Mouse (Mus musculus) left cerebral cortex, postnatal 4 days (tissue): ENCODE results near the gene Ift122. TPM values are rescaled to one million over a fixed set of nuclear protein-coding genes. Genes with fewer than 3 reads are reported as not detected.
A peak's percentile ranks its signal among the peaks of the same experiment; 100 is the strongest.

Experiments
- DNase-seq: peaks from one replicate; pipeline ENCODE4 v3.0.0-alpha.2; 2022
- intact Hi-C: fragments of 180-260 bp; cut with DNase I; formaldehyde crosslinking; loops from one replicate; pipeline ENCODE4 v1.15.1; 2025
- total RNA-seq, 2 experiments: library from RNA; stranded (reverse); gene quantifications; 2 replicates each; pipeline ENCODE4 v1.2.3; 2021

The Ift122 gene
- total RNA-seq, 2 experiments from 2014 or later, result 28.9 to 35.8 TPM

- DNase-seq, result peak; percentile 32
- intact Hi-C loops, result no loop called here
Observed at GRCm38 (mm10) chr6:115888296-115888695, 35.0 kb downstream of the Ift122 start.

- DNase-seq, result no peak
- intact Hi-C loops, result loop anchor here (5.0 to 10.0 kb wide), 2 partner anchors 107 to 234 kb away; partner anchors contain the start of gene Plxnd1
Observed at GRCm38 (mm10) chr6:115890601-115891000, 37.3 kb downstream of the Ift122 start.

- intact Hi-C loops, result loop anchor here (5.0 to 10.0 kb wide), 2 partner anchors 106 to 234 kb away; partner anchors contain the start of gene Plxnd1
- no peak for DNase-seq
Observed at GRCm38 (mm10) chr6:115891061-115891460, 37.8 kb downstream of the Ift122 start.

- peak; percentile 78 for DNase-seq
- intact Hi-C loops, result loop anchor here (5.0 to 10.0 kb wide), 2 partner anchors 106 to 233 kb away; partner anchors contain the start of gene Plxnd1
Observed at GRCm38 (mm10) chr6:115891497-115892061, 38.3 kb downstream of the Ift122 start.

GRCm38 (mm10) chr6:115892363-115892762 lies 39.1 kb downstream of the Ift122 start:
- intact Hi-C loops, result loop anchor here (5.0 to 10.0 kb wide), 2 partner anchors 105 to 232 kb away; partner anchors contain the start of gene Plxnd1
- no peak for DNase-seq

GRCm38 (mm10) chr6:115896346-115896745 lies 43.1 kb downstream of the Ift122 start:
- intact Hi-C loops, result loop anchor here (10.0 kb wide), 1 partner anchor 228 kb away; no protein-coding TSS in a partner anchor
- DNase-seq, result no peak

GRCm38 (mm10) chr6:115897117-115897516 lies 43.8 kb downstream of the Ift122 start:
- intact Hi-C loops, result loop anchor here (10.0 kb wide), 1 partner anchor 228 kb away; no protein-coding TSS in a partner anchor

GRCm38 (mm10) chr6:115897926-115898520 lies 44.8 kb downstream of the Ift122 start:
- intact Hi-C loops, result loop anchor here (10.0 kb wide), 1 partner anchor 227 kb away; no protein-coding TSS in a partner anchor
- no peak for DNase-seq

More at GRCm38 (mm10) chr6:115897117-115897516, 43.8 kb downstream of the Ift122 start:
- no peak for DNase-seq

- DNase-seq, result peak; percentile 76
- intact Hi-C loops, result loop anchor here (5.0 kb wide), 2 partner anchors 81 to 106 kb away; no protein-coding TSS in a partner anchor
Observed at GRCm38 (mm10) chr6:115901062-115901461, 47.8 kb downstream of the Ift122 start.

- intact Hi-C loops, result loop anchor here (5.0 kb wide), 2 partner anchors 81 to 106 kb away; no protein-coding TSS in a partner anchor
- DNase-seq, result no peak
Observed at GRCm38 (mm10) chr6:115901489-115901931, 48.2 kb downstream of the Ift122 start.

GRCm38 (mm10) chr6:115902545-115902944 lies 49.3 kb downstream of the Ift122 start:
- intact Hi-C loops, result loop anchor here (5.0 kb wide), 2 partner anchors 80 to 105 kb away; no protein-coding TSS in a partner anchor
- DNase-seq, result no peak

GRCm38 (mm10) chr6:115905568-115905967 lies 52.3 kb downstream of the Ift122 start:
- DNase-seq, result no peak
- intact Hi-C loops, result no loop called here

- no peak for DNase-seq
- intact Hi-C loops, result no loop called here
Observed at GRCm38 (mm10) chr6:115906455-115906854, 53.2 kb downstream of the Ift122 start.

- intact Hi-C loops, result no loop called here
Observed at GRCm38 (mm10) chr6:115906871-115907270, 53.6 kb downstream of the Ift122 start.

GRCm38 (mm10) chr6:115908421-115908982 lies 55.2 kb downstream of the Ift122 start:
- intact Hi-C loops, result no loop called here
- no peak for DNase-seq

More at GRCm38 (mm10) chr6:115906871-115907270, 53.6 kb downstream of the Ift122 start:
- no peak for DNase-seq

- no peak for DNase-seq
- intact Hi-C loops, result no loop called here
Observed at GRCm38 (mm10) chr6:115909052-115909451, 55.8 kb downstream of the Ift122 start.

GRCm38 (mm10) chr6:115909940-115910339 lies 56.7 kb downstream of the Ift122 start:
- no peak for DNase-seq
- intact Hi-C loops, result no loop called here

- intact Hi-C loops, result no loop called here
- DNase-seq, result no peak
Observed at GRCm38 (mm10) chr6:115911763-115912162, 58.5 kb downstream of the Ift122 start.

- DNase-seq, result no peak
- intact Hi-C loops, result no loop called here
Observed at GRCm38 (mm10) chr6:115913482-115913881, 60.2 kb downstream of the Ift122 start.

- intact Hi-C loops, result no loop called here
- DNase-seq, result peak; percentile 69
Observed at GRCm38 (mm10) chr6:115914511-115915202, 61.4 kb downstream of the Ift122 start.
